Mouse (Mus musculus) bone marrow, adult 2 months (tissue): ENCODE results near the gene Bmpr1a.

Source experiments
- CTCF ChIP-seq: fragments of 200-500 bp; IDR thresholded peaks from 2 replicates; pipeline ENCODE4 v1.5.1; 2011; ENCODE audit warnings: low read length, control low read depth; ENCODE audit not compliant: control insufficient read depth, insufficient read depth
- POLR2A ChIP-seq: fragments of 200-500 bp; IDR thresholded peaks from 2 replicates; pipeline ENCODE4 v1.6.1; 2011; ENCODE audit warnings: low read depth, mild to moderate bottlenecking, control low read depth, low read length, borderline replicate concordance; ENCODE audit not compliant: control insufficient read depth

DNA sequence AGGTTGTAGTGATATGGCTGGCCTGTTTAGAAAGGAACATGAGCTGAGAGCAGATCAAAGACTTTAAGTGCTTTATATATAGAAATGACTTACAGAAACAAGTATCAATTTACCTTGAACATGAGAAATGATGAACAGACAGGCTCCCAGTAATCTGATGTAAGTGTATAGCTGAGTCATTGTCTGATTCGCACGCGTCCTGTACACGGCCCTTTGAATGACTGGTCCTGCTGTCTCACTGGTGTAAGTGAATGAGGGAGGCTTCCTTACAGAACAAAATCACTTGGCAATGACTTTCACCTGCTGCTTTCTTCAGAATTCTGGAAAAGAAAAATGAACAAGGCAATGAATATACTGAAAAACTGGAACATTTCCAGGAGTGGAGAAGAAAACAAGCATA, 55.5 kb downstream of the Bmpr1a start:
- TF ChIP-seq CTCF (no peak), POLR2A (no peak)
